Mouse (Mus musculus) cerebellum, adult 11 months (tissue): ENCODE data around the gene Itga2b.
"Not testable (repeated sequence)": the region's sequence is repeated elsewhere in the genome, so short reads cannot be mapped to it uniquely, and the experiment has no call there.

Experiments used
- DNase-seq: peaks from one replicate; pipeline ENCODE4 v3.0.0; 2022

The Itga2b gene

GRCm38 (mm10) chr11:102410345-102410744 is 59.6 kb downstream of the Itga2b start:
- DNase-seq, result not testable (repeated sequence)

- DNase-seq, result no peak
These were observed 60.1 kb downstream of the Itga2b start for GRCm38 (mm10) chr11:102409795-102410330.

- DNase-seq, result no peak
These were observed 60.8 kb downstream of the Itga2b start for GRCm38 (mm10) chr11:102408888-102409794.

GRCm38 (mm10) chr11:102408344-102408876 is 61.5 kb downstream of the Itga2b start:
- peak; percentile 95 for DNase-seq

GRCm38 (mm10) chr11:102407834-102408215 is 62.1 kb downstream of the Itga2b start, which contains the start of gene Slc25a39:
Slc25a39 (minus strand) TSS chr11:102407946.
- DNase-seq, result no peak

GRCm38 (mm10) chr11:102406900-102407833 is 62.8 kb downstream of the Itga2b start:
- peak; percentile 93 for DNase-seq

GRCm38 (mm10) chr11:102406401-102406800 is 63.5 kb downstream of the Itga2b start:
- DNase-seq, result no peak

GRCm38 (mm10) chr11:102405544-102406285 is 64.2 kb downstream of the Itga2b start:
- no peak for DNase-seq

- no peak for DNase-seq
These were observed 65.5 kb downstream of the Itga2b start for GRCm38 (mm10) chr11:102404161-102405010.

GRCm38 (mm10) chr11:102403657-102404056 is 66.3 kb downstream of the Itga2b start:
- DNase-seq, result no peak
